Mouse (Mus musculus): ENCODE results near the gene Elmo1.

DNA sequence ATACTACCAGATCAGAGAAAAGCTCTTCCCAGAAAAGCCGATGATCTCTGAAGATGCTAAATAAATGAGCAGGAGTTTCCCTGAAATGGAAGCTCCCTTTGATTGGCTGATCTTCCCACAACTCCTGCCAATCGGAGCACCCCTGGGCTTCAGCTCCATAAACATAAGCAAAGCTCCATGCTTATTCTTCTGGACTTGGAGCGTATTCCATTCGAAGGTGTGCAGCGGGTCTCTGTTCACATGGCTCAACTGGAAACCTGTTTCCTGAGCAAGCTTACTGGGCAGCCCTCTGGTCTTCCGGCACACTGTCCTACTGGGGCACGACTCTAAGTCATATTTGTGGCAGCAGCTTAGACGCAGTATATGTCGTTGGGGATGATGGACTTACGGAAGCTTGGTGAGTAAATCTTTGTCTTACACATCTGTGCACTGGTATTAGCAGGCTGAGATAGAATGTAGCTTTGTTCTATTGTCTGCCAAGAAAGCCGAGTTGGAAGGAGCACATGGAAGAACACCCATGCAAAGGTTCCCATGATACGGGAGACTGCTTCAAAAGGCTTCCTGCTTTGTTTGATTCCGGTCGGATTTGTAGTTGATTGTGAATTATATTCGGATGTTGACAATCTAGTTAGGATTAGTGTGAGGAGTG, 382.6 kb downstream of the Elmo1 start:
- peak; percentile 88 for TF ChIP-seq POLR2A (IDR thresholded peaks at IDR 0.05; ENCODE audit: extremely low read depth, insufficient read depth, low read length)
- no peak for TF ChIP-seq CTCF (IDR thresholded peaks at IDR 0.05; ENCODE audit: extremely low read depth, insufficient read depth, low read length)

Measured in cortical plate, adult 2 months (tissue).